Mouse (Mus musculus): ENCODE results near the gene Fermt2.

DNA sequence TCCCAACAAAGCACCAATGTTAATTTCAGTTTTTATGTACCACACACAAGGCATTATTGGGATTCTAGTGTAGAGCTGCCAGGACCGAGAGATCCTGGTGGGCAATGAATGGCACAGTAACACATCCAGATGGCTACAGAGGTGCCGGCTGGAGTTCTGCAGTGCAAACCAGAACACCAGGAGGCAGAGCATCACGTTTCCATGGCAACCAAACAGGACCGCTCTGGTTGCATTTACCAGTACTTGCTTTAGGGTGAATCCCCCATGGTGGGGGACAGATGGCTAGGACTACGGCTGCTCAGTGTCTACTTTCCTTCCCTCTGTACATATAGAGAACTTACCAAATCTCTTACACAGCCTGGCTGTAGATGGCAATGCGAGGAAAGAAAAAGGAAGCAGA, 67.5 kb downstream of the Fermt2 start:
- TF ChIP-seq GATA1 (IDR thresholded peaks at IDR 0.05; ENCODE audit: low read length): no peak
- TF ChIP-seq TAL1 (IDR thresholded peaks at IDR 0.05; ENCODE audit: low read length): no peak

Measured in erythroblast, embryonic 14.5 days (primary cell).